Mouse (Mus musculus) kidney, adult 2 months (tissue): Measurements from ENCODE around the gene Lrrc2. TPM values are rescaled to one million over a fixed set of nuclear protein-coding genes. Genes with fewer than 3 reads are reported as not detected.

Experiments
- DNase-seq: peaks from one replicate; pipeline ENCODE4 v3.0.0; 2021
- H3K27ac ChIP-seq: fragments of 200-500 bp; 2 replicates; pipeline ENCODE4 v1.5.1; 2012; ENCODE audit warnings: low read depth, low read length, control low read depth, inconsistent platforms; ENCODE audit not compliant: insufficient read depth
- H3K27me3 ChIP-seq: fragments of 200-500 bp; replicated peaks from 2 replicates; pipeline ENCODE4 v1.6.1; 2012; ENCODE audit warnings: mild to moderate bottlenecking, moderate library complexity, low read length, inconsistent platforms; ENCODE audit not compliant: control insufficient read depth, insufficient read depth
- H3K36me3 ChIP-seq: fragments of 200-500 bp; 2 replicates; pipeline ENCODE4 v1.6.1; 2012; ENCODE audit warnings: mild to moderate bottlenecking, moderate library complexity, low read length, inconsistent platforms; ENCODE audit not compliant: control insufficient read depth, insufficient read depth
- H3K4me1 ChIP-seq: fragments of 200-500 bp; 2 replicates; pipeline ENCODE4 v1.6.1; 2011; ENCODE audit warnings: low read length; ENCODE audit not compliant: control insufficient read depth, insufficient read depth
- H3K4me3 ChIP-seq: fragments of 200-500 bp; 2 replicates; pipeline ENCODE4 v1.5.1; 2011; ENCODE audit warnings: mild to moderate bottlenecking, low read depth, low read length, control low read depth; ENCODE audit not compliant: insufficient read depth
- CTCF ChIP-seq: fragments of 200-500 bp; conservative IDR thresholded peaks from 2 replicates; pipeline ENCODE4 v1.5.1; 2011; ENCODE audit warnings: low read depth, mild to moderate bottlenecking, control low read depth, low read length, moderate library complexity, mixed read lengths; ENCODE audit not compliant: insufficient read depth, insufficient read length
- POLR2A ChIP-seq: fragments of 200-500 bp; IDR thresholded peaks from one replicate; pipeline ENCODE4 v1.6.1; 2011; ENCODE audit warnings: low read depth, low read length, control low read depth
- WGBS: fragments of 180-500 bp; shearing (Covaris S2); methylation state at CpG from one replicate; pipeline ENCODE4 v1.1.7; 2018; 5-methylcytosine and 5-hydroxymethylcytosine counted together
- polyA plus RNA-seq: library from polyadenylated mRNA; depleted of rRNA; stranded (reverse); fragments of >200 nt; gene quantifications from 2 replicates; pipeline ENCODE4 v1.2.3, GENCODE M21; 2012

The Lrrc2 gene
- polyA plus RNA-seq, 1 experiment = 0.56 TPM

DNA sequence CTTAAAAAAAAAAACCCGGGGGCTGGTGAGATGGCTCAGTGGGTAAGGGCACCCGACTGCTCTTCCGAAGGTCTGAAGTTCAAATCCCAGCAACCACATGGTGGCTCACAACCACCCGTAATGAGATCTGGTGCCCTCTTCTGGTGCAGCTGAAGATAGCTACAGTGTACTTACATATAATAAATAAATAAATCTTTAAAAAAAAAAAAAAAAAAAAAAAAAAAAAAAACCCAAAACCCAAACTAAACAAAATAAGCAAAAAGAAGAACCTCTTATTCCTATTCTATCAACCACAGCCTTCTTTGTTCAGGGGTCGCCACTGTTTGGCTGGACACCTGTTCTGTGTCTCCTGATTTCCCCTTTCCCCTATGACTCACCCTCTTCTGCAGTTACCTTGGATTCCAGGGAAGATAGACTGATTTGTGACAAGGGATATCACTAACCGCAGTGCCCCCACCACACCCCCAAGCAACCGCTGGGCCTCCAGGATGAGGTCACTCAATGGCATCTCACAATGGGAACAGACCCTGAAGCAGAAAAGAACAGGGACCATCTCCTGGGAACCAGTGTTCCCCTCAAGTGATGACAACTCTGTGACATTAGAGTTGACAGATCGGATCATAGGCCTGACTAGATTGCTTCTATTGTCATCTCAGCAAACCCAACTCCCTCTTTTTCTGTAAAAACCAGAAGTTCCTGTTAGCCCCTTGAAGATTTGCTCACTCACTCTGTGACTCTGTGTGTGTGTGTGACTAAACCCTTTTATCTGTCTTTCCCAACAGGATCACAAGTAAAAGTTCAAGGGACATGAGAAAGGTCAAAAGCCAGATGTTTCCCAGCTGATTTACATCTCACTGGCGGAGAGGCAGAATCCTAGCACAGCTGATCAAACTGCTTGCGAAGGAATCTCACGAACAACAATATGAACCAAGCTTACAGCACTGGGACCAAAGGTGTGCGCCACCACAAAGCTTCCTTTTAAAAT lies 13.5 kb upstream of the Lrrc2 start:
- H3K4me1 ChIP-seq = no peaks in the 10 kb centered on the region
- no peaks in the 10 kb centered on the region for H3K36me3 ChIP-seq
- no peak overlapping the region for H3K27ac ChIP-seq
- TF ChIP-seq CTCF (no peak), POLR2A (no peak)
- H3K27me3 ChIP-seq = no peaks in the 10 kb centered on the region
- H3K4me3 ChIP-seq = no peak overlapping the region
- WGBS = 82% methylated on average over 12 of the region's 12 CpGs
- DNase-seq = peak; percentile 31

- 43% methylated on average over 13 of the region's 13 CpGs for WGBS
- no peak overlapping the region for H3K27ac ChIP-seq
- H3K27me3 ChIP-seq = no peaks in the 10 kb centered on the region
- TF ChIP-seq CTCF (peak; percentile 41), POLR2A (no peak)
- H3K36me3 ChIP-seq = no peaks in the 10 kb centered on the region
- no peaks in the 10 kb centered on the region for H3K4me1 ChIP-seq
- no peak for DNase-seq
- no peak overlapping the region for H3K4me3 ChIP-seq
Observed at GRCm38 (mm10) chr9:110944265-110944664, 7.1 kb upstream of the Lrrc2 start.

- H3K4me1 ChIP-seq = no peaks in the 10 kb centered on the region
- no peak overlapping the region for H3K27ac ChIP-seq
- no peak overlapping the region for H3K4me3 ChIP-seq
- H3K27me3 ChIP-seq = no peaks in the 10 kb centered on the region
- no peaks in the 10 kb centered on the region for H3K36me3 ChIP-seq
- 19% methylated on average over 18 of the region's 18 CpGs for WGBS
- TF ChIP-seq CTCF (no peak), POLR2A (no peak)
- DNase-seq = no peak
Observed at GRCm38 (mm10) chr9:110945343-110945742, 6.0 kb upstream of the Lrrc2 start.

DNA sequence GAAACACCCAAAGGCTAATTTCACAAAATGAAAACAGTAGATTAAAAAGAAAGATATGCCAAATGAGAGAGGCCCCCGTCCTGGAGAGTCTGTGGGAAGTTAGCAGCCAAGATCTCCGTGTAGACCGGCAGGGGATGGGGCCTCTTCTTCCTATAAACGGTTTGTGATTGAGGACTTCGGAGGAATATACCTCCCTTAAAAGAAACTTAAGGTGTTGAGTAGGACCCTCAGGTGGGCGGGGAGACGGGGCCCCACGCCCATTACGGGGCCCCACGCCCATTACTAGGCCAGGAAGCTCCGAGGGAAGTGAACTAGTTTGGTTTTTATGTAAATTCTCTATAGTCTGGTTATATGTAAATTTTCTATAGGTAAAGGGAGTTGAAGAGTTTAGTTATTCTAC lies 5.4 kb upstream of the Lrrc2 start, which contains the start of gene Tdgf1:
Gene Tdgf1, minus strand, starts transcription at position 233 of the 400 bp plus-strand sequence.
- 42% methylated on average over 11 of the region's 11 CpGs for WGBS
- Histone ChIP-seq H3K27me3 (no peaks in the 10 kb centered on the region), H3K4me3 (no peak within 1 kb of the TSS), H3K36me3 (no peaks in the 10 kb centered on the region), H3K4me1 (no peaks in the 10 kb centered on the region), H3K27ac (no peak within 1 kb of the TSS)
- no peak for DNase-seq
- no peak for TF ChIP-seq CTCF
- no peak for TF ChIP-seq POLR2A

GRCm38 (mm10) chr9:110946548-110947044 lies 4.7 kb upstream of the Lrrc2 start:
- H3K4me1 ChIP-seq = no peaks in the 10 kb centered on the region
- DNase-seq = no peak
- TF ChIP-seq POLR2A (no peak), CTCF (no peak)
- 56% methylated on average over 20 of the region's 20 CpGs for WGBS
- no peak overlapping the region for H3K27ac ChIP-seq
- no peak overlapping the region for H3K4me3 ChIP-seq
- H3K27me3 ChIP-seq = no peaks in the 10 kb centered on the region
- no peaks in the 10 kb centered on the region for H3K36me3 ChIP-seq

- Histone ChIP-seq H3K27ac (no peak overlapping the region), H3K4me1 (no peaks in the 10 kb centered on the region), H3K4me3 (no peak overlapping the region), H3K27me3 (no peaks in the 10 kb centered on the region), H3K36me3 (no peaks in the 10 kb centered on the region)
- 66% methylated on average over 6 of the region's 6 CpGs for whole genome bisulfite sequencing
- no peak for DNase-seq
- TF ChIP-seq CTCF = no peak
Observed at GRCm38 (mm10) chr9:110947261-110947661, 4.1 kb upstream of the Lrrc2 start.

DNA sequence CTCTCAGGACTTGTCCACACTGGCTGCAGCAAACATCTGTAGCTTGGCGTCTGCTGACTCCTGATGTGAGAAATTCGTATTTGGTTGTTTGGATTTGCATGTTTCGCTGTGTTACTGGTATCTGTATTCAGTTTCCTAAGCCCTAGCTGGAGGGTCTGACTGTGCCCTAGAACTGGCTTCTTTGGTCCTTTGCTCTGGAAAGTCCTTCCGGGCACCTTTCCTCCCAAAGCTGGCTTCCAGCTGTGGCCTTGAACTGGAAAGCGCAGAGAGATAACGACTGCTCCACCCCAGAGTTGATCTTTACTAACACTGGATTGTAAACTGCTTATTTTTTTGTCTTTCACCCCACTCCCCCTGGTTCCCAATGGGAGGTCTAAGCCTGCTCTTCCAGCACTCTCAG lies 3.4 kb upstream of the Lrrc2 start:
- no peak overlapping the region for H3K27ac ChIP-seq
- 91% methylated on average over 6 of the region's 6 CpGs for WGBS
- no peak for DNase-seq
- no peaks in the 10 kb centered on the region for H3K36me3 ChIP-seq
- H3K27me3 ChIP-seq = no peaks in the 10 kb centered on the region
- H3K4me1 ChIP-seq = no peaks in the 10 kb centered on the region
- TF ChIP-seq CTCF (no peak), POLR2A (no peak)
- H3K4me3 ChIP-seq = no peak overlapping the region
